Mouse (Mus musculus) testis, adult 2 months (tissue): ENCODE data around the gene Pym1. TPM values are rescaled to one million over a fixed set of nuclear protein-coding genes. Genes with fewer than 3 reads are reported as not detected.

ENCODE experiments used
- H3K27ac ChIP-seq: fragments of 200-500 bp; 2 replicates; pipeline ENCODE4 v1.5.1; 2012; ENCODE audit warnings: low read depth, low read length; ENCODE audit not compliant: control insufficient read depth, insufficient read depth
- H3K27me3 ChIP-seq: fragments of 200-500 bp; 2 replicates; pipeline ENCODE4 v1.6.1; 2012; ENCODE audit warnings: mild to moderate bottlenecking, low read length, moderate library complexity; ENCODE audit not compliant: control insufficient read depth, insufficient read depth
- H3K36me3 ChIP-seq: fragments of 200-500 bp; 2 replicates; pipeline ENCODE4 v1.6.1; 2012; ENCODE audit warnings: mild to moderate bottlenecking, low read length; ENCODE audit not compliant: control insufficient read depth, insufficient read depth
- H3K4me1 ChIP-seq: fragments of 200-500 bp; 2 replicates; pipeline ENCODE4 v1.6.1; 2012; ENCODE audit warnings: low read length; ENCODE audit not compliant: control insufficient read depth, insufficient read depth
- H3K4me3 ChIP-seq: fragments of 200-500 bp; 2 replicates; pipeline ENCODE4 v1.5.1; 2012; ENCODE audit warnings: low read depth, mild to moderate bottlenecking, low read length, moderate library complexity, mixed read lengths; ENCODE audit not compliant: control insufficient read depth
- CTCF ChIP-seq: fragments of 200-500 bp; IDR thresholded peaks from 2 replicates; pipeline ENCODE4 v1.5.1; 2012; ENCODE audit warnings: low read depth, mild to moderate bottlenecking, inconsistent platforms, low read length, moderate library complexity; ENCODE audit not compliant: control insufficient read depth, insufficient read depth, insufficient replicate concordance
- POLR2A ChIP-seq: fragments of 200-500 bp; IDR thresholded peaks from 2 replicates; pipeline ENCODE4 v1.6.1; 2012; ENCODE audit warnings: low read depth, mild to moderate bottlenecking, inconsistent platforms, low read length, moderate library complexity; ENCODE audit not compliant: control insufficient read depth
- polyA plus RNA-seq: library from polyadenylated mRNA; depleted of rRNA; stranded (reverse); fragments of >200 nt; gene quantifications from 2 replicates; pipeline ENCODE4 v1.2.3, GENCODE M21; 2012

Gene Pym1
- polyA plus RNA-seq, 1 experiment = 19.5 TPM

- H3K27ac ChIP-seq = no peak overlapping the region
- peaks cover 4% of the 10 kb centered on the region; the same call in 1 of the 2 replicates for H3K36me3 ChIP-seq
- TF ChIP-seq CTCF (no peak), POLR2A (no peak)
- peaks cover 3% of the 10 kb centered on the region; the same call in 1 of the 2 replicates for H3K4me1 ChIP-seq
- H3K4me3 ChIP-seq = no peak overlapping the region
- H3K27me3 ChIP-seq = no peaks in the 10 kb centered on the region
Observed at GRCm38 (mm10) chr10:128731992-128732391, 15.7 kb upstream of the Pym1 start.

DNA sequence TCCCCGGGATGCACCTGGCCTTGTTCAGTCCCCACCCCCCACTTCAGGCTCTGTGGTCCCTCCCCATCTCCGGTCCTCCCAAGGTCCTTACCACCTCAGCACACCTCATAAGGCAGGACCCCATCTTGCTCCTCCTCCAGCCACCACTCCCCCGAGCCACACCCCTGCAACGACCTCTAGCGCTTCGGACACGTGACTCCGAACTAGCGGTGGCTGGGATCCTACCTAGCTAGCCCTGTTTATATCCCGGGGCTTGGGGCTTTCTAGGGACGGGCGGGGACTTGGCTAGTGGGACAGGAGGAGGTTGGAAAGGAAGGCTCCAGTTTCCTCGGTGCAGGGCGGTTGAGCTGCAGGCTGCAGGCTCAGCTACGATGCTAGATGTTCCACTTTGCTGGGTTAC is 10.3 kb upstream of the Pym1 start:
- H3K4me1 ChIP-seq = peaks cover 9% of the 10 kb centered on the region
- peak overlapping the region; percentile 57 for H3K4me3 ChIP-seq
- peaks cover 3% of the 10 kb centered on the region; the same call in 1 of the 2 replicates for H3K36me3 ChIP-seq
- TF ChIP-seq CTCF (no peak), POLR2A (no peak; the same call in 1 of the 2 replicates)
- H3K27me3 ChIP-seq = no peaks in the 10 kb centered on the region
- H3K27ac ChIP-seq = no peak overlapping the region

DNA sequence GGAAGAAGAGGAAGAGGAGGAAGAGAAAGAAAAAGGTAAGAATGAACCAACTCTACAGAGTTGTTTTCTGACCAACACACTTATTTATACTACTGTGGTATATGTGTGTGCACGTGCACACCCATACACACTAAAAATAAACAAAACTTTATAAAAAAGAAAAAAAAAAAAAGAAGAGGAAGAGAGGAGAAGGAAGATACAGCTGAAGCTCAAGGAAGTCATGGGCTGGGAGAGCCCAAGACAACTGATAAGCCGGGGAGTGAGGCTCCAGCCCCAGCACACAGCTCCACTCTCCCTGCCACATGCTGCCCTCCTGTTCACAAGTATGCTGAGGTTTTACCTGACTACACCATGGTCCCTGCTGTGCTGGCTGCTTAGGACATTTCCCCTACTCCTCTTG is 7.4 kb upstream of the Pym1 start:
- Histone ChIP-seq H3K36me3 (no peaks in the 10 kb centered on the region), H3K27me3 (no peaks in the 10 kb centered on the region), H3K4me3 (no peak overlapping the region), H3K4me1 (peaks cover 23% of the 10 kb centered on the region), H3K27ac (no peak overlapping the region)
- no peak for TF ChIP-seq POLR2A
- TF ChIP-seq CTCF = no peak

DNA sequence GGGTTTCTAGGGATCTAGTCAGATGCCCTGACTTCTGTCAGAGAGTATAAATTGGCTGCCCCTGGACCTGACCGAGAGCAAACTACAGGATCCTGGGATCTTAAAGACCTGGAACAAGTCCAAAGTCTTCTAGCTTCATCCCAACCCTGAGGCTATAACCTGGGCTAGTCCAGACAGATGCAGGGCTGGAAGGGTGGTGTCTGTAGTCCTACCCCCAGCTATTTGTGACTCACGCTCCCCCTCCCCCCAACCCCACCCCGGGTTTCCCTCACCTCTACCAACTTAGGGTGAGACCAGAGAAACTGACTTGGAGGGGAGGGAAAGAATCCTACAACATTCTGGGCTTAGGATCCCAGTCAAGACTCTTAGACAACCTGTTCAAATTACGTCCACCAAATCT is 5.1 kb upstream of the Pym1 start:
- Histone ChIP-seq H3K27me3 (no peaks in the 10 kb centered on the region), H3K36me3 (no peaks in the 10 kb centered on the region), H3K27ac (no peak overlapping the region), H3K4me3 (no peak overlapping the region), H3K4me1 (peaks cover 18% of the 10 kb centered on the region)
- TF ChIP-seq POLR2A = no peak
- TF ChIP-seq CTCF = no peak

GRCm38 (mm10) chr10:128743235-128743634 is 4.5 kb upstream of the Pym1 start:
- Histone ChIP-seq H3K27ac (no peak overlapping the region; the same call in 1 of the 2 replicates), H3K4me1 (peaks cover 14% of the 10 kb centered on the region), H3K27me3 (no peaks in the 10 kb centered on the region), H3K4me3 (peak overlapping the region; percentile 89), H3K36me3 (no peaks in the 10 kb centered on the region)
- TF ChIP-seq POLR2A (no peak), CTCF (no peak)

DNA sequence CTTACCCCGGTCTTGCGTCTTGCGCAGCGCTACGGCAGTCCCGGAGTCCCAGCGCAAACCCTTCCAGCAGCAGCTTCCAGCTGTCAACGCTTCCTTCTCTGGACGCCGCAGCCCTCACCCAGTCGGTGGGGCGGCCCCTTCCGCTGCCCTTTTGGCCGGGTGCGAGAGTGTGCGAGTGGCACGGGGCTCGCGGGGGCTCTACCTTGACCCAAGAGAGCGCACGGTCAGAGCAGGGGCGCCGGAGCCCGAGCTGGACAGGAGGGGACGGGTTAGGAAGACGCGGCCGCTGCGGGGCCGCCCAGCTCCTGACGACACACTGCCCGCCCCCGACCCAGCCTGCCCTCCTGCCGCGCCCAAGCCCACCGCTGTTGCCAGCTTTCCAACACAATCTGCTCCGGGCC is 3.9 kb upstream of the Pym1 start:
- Histone ChIP-seq H3K27ac (peak overlapping the region; percentile 64), H3K4me3 (peak overlapping the region; percentile 89), H3K27me3 (no peaks in the 10 kb centered on the region), H3K36me3 (no peaks in the 10 kb centered on the region), H3K4me1 (peaks cover 14% of the 10 kb centered on the region)
- TF ChIP-seq CTCF = no peak
- no peak for TF ChIP-seq POLR2A

GRCm38 (mm10) chr10:128744211-128744610 is 3.5 kb upstream of the Pym1 start:
- peak overlapping the region; percentile 39; the same call in 1 of the 2 replicates for H3K27ac ChIP-seq
- H3K27me3 ChIP-seq = no peaks in the 10 kb centered on the region
- TF ChIP-seq POLR2A (no peak), CTCF (no peak)
- peaks cover 14% of the 10 kb centered on the region for H3K4me1 ChIP-seq
- no peaks in the 10 kb centered on the region for H3K36me3 ChIP-seq
- peak overlapping the region; percentile 89 for H3K4me3 ChIP-seq
